Mouse (Mus musculus) liver, postnatal 0 days (tissue): ENCODE measurements around the gene Slc4a3.

Source experiments
- CTCF ChIP-seq: sonication (generic); IDR thresholded peaks from 2 replicates; pipeline ENCODE4 v1.5.1; 2016; ENCODE audit warnings: antibody characterized with exemption, low read depth
- EP300 ChIP-seq: IDR thresholded peaks from 2 replicates; pipeline ENCODE4 v1.6.1; 2016; ENCODE audit warnings: antibody characterized with exemption, low read depth, mild to moderate bottlenecking

DNA sequence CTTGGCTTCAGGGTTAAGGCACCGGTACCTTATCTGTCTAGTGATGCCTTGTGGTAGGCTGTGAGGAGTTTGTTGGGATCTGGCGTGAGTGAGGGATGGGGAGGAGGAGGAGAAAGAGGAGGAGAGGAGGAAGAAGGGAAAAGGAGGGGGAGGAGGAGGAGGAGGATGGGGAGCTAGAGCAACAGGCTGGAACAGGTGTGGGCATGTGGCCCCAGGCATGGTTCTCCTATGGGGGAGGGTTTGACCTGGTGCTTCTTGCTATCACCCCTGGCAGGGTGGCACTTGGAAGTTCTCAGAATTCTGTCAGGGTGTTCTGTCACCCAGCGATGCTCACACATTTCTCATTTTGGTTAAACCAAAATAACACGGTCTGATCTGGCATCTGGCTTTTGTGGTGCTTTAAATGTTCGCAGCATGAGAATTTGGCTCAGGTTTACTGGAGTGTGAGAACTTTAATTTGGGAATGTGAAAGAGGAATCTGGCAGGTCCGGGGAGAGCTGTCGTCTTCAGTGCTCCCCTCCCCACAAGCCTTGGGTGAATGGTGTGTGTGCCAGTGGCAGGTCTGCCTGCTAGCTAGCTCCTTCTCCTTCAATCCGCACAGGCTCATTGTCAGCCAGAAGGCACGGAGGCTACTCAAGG is 10.2 kb downstream of the Slc4a3 start:
- TF ChIP-seq EP300 (no peak), CTCF (no peak)
